Mouse (Mus musculus): Measurements from ENCODE around the gene Arl6ip4.

Gene Arl6ip4

GRCm38 (mm10) chr5:124158305-124158704, 42.4 kb downstream of the Arl6ip4 start:
- no peak for DNase-seq

GRCm38 (mm10) chr5:124159453-124159852, 43.6 kb downstream of the Arl6ip4 start:
- no peak for DNase-seq

DNA sequence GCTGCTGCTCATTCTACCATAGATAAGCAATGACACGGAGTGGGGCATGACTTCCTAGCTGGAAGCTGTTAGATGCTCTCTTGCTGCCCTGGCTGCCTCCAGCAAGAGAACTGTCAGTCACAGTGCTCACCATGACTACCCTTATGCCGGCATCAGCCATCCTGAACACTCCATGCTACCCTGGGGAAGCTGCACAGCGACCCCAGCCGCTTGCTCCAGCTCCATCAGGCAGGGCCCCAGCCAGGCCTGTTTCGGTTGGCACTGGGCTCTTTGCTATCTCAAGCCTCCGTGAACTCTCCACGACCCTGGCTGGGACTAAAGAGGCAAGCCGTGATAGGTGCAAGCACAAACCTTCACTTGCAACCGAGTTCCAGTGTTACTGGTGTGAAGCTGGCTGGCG, 45.9 kb downstream of the Arl6ip4 start:
- DNase-seq = no peak

- DNase-seq = peak; percentile 82 to 85
Observed at GRCm38 (mm10) chr5:124162577-124162976, 46.7 kb downstream of the Arl6ip4 start.

DNA sequence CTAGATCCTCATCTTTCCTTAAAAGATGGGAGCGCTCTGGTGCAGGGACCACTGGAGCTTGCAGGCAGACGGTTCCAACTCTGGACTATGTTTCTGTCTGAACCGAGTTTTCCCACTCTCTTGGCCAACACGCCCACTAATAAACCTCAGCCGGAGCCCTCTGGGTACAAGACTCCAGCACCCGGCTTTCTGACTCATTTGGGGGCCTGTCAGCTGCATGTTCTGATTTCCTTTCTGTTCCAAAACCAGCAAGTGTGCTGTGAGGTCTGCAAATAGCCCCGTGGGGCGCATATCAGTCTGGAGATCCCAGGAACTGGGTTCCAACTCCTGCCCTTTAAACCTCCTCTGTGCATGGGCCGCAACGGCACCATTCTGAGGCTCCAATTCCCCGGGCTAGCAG, 47.6 kb downstream of the Arl6ip4 start:
- no peak for DNase-seq

DNA sequence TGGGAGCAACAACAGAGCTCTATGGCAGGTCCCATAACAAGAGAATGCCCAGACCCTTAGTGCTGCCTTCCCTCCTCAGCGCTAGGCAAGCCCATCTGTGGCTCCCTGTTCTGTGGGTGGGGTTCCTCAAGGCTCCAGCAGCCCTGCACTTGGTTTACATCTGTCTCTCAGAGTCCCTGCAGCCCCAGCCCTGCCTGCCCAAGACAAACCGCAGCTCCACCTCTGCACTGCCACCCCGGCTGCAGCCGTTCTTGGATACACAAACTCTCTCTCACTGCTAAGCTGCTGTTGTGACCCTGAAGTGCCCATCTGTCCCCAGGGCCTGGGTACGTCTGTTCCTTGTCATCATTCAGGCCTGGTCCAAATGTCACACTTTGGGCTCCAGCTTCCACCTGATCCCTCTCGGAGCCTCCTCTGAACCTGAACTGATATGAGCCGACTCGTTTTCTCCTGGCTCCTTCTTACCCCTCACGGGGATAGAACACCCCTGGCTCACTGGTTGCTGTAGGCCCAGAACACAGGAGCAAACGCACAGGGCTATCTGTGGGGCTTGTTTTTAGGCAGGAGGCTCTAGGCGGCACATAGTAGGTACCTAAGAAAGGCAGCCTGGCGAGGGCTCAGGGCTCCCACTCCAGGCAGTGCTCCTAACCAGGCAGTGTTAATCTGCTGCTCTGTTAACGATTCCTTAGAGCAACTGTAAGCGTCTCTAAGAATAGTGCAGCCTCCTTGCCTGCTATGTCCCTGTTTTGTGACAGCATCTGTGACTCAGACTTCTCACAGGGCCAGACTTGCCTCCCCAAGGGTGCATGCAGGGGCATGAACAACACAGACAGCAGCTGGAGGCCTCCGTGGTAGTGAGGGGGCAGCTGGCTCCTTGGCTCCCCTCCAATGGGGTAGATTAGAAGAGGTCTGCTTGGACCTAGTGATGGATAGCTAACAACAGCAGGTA, 50.0 kb downstream of the Arl6ip4 start:
- peak in 1 of 2 experiments; percentile 17 for DNase-seq

DNA sequence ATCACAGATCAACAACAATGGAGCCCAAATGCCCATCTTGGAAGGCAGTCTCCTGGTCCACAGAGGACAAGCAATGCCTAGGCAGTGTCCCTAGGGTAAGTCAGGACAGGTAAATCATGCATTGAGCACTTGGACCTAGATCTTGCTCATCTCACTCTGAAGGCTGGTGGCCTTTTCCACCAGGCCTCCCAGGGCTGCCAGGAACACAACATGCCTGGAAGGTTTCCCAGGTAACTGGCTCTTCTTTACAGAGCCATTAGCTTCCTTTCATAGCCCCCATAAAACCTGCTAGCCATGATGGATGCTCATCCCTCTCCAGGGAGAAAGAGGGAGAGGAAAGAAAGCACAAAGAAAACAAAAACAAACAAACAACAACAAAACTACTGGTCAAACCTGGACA, 50.9 kb downstream of the Arl6ip4 start:
- no peak for DNase-seq

- no peak for DNase-seq
Observed at GRCm38 (mm10) chr5:124167621-124168020, 51.7 kb downstream of the Arl6ip4 start.
